Mouse (Mus musculus): ENCODE data around the gene Ackr3. TPM values are rescaled to one million over a fixed set of nuclear protein-coding genes. Genes with fewer than 3 reads are reported as not detected.

Gene Ackr3
- polyA plus RNA-seq, 1 experiment from 2014 or later = 8.9 TPM

DNA sequence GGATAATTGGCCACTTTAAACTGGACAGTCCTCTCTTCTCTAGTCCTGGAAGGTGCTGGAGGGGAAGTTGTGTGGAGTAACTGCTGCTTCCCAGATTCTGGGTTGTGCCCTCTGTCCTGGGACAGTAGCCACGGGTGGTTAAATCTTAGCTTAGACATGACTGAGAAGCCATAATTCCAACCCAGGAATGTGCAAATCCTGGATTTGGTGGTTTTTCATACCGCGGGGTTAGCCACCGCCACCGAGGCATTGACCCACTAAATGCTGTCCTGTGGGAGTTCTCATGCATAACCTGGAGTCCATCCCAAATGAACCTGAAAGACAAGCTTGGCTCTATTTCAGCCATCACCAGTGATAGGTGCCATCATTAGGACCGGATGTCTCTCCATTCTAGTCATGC, 8.6 kb downstream of the Ackr3 start:
- TF ChIP-seq CTCF (IDR thresholded peaks at IDR 0.05; ENCODE audit: low read depth) = no peak
- H3K4me1 ChIP-seq (replicated peaks; ENCODE audit: control insufficient read depth, insufficient read depth, low read length) = no peaks in the 10 kb centered on the region; the same call in 1 of the 2 replicates

DNA sequence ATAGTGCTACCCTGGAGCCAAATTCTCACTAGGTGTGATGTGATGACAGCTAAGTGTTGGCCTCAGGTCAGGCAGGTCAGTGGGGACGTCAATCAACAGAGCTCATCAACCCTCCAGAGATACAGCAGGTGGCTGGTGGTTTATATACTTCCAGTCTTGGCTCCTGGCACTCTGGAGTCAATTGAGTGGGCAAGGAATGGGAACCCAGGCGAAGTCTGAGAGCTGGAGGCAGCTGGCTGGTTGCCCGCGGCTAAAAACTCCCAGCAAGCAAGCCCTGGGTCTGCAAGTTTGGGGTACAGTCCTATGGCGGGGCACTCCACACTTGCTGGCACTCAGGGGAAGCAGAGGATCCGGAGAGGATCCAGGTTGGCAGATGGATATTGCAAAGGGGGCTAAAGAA, 9.1 kb downstream of the Ackr3 start:
- TF ChIP-seq CTCF (IDR thresholded peaks at IDR 0.05; ENCODE audit: low read depth) = no peak
- H3K4me3 ChIP-seq (ENCODE audit: low read depth, low read length) = no peak overlapping the region
- no peak overlapping the region for H3K27ac ChIP-seq (ENCODE audit: low read depth, low read length)
- peaks cover 7% of the 10 kb centered on the region; the same call in 1 of the 2 replicates for H3K36me3 ChIP-seq (ENCODE audit: control insufficient read depth, insufficient read depth)
- no peak overlapping the region for H3K9ac ChIP-seq (ENCODE audit: low read depth, low read length)
- no peaks in the 10 kb centered on the region for H3K9me3 ChIP-seq (ENCODE audit: control insufficient read depth)
- no peak overlapping the region for H3K4me2 ChIP-seq (replicated peaks; ENCODE audit: low read depth)
- 92% methylated on average over 6 of the region's 6 CpGs for WGBS
- ATAC-seq = no peak
- H3K4me1 ChIP-seq (replicated peaks; ENCODE audit: control insufficient read depth, insufficient read depth, low read length) = no peaks in the 10 kb centered on the region; the same call in 1 of the 2 replicates
- no peaks in the 10 kb centered on the region for H3K27me3 ChIP-seq (replicated peaks; ENCODE audit: control insufficient read depth, insufficient read depth, low read length)

More for the DNA sequence above, 8.6 kb downstream of the Ackr3 start:
- Histone ChIP-seq H3K9me3 (ENCODE audit: control insufficient read depth) (no peaks in the 10 kb centered on the region), H3K27ac (ENCODE audit: low read depth, low read length) (no peak overlapping the region), H3K4me2 (replicated peaks; ENCODE audit: low read depth) (no peak overlapping the region), H3K9ac (ENCODE audit: low read depth, low read length) (no peak overlapping the region), H3K36me3 (ENCODE audit: control insufficient read depth, insufficient read depth) (peaks cover 7% of the 10 kb centered on the region; the same call in 1 of the 2 replicates), H3K4me3 (ENCODE audit: low read depth, low read length) (no peak overlapping the region), H3K27me3 (replicated peaks; ENCODE audit: control insufficient read depth, insufficient read depth, low read length) (no peaks in the 10 kb centered on the region)
- no peak for ATAC-seq
- 94% methylated on average over 6 of the region's 6 CpGs for WGBS

DNA sequence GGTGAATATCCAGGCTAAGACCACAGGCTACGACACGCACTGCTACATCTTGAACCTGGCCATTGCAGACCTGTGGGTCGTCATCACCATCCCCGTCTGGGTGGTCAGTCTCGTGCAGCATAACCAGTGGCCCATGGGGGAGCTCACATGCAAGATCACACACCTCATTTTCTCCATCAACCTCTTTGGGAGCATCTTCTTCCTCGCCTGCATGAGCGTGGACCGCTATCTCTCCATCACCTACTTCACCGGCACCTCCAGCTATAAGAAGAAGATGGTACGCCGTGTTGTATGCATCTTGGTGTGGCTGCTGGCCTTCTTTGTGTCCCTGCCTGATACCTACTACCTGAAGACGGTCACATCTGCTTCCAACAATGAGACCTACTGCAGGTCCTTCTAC, 10.2 kb downstream of the Ackr3 start:
- peaks cover 7% of the 10 kb centered on the region; the same call in 1 of the 2 replicates for H3K36me3 ChIP-seq (ENCODE audit: control insufficient read depth, insufficient read depth)

DNA sequence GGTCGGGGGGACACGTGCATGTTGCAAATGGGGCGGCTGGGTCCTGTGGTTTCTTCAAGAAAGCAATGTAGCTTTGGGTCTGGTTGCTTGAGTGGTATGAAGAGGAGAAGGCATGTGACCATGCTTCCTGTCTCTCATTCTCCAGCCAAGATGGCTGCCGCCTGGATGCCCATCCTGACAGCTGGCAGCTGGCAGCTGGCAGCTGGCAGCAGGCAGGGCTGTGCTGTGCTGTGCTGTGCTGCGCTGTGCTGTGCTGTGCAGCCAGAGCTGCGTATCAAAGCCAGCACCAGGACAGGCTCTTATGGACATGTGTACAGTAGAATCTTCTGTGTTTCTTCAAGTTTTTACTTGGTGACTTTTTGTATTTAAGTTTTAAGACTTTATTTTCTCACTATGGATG, 11.1 kb downstream of the Ackr3 start:
- no peak overlapping the region for H3K4me2 ChIP-seq (replicated peaks; ENCODE audit: low read depth)
- peaks cover 7% of the 10 kb centered on the region; the same call in 1 of the 2 replicates for H3K36me3 ChIP-seq (ENCODE audit: control insufficient read depth, insufficient read depth)
- no peaks in the 10 kb centered on the region for H3K27me3 ChIP-seq (replicated peaks; ENCODE audit: control insufficient read depth, insufficient read depth, low read length)
- no peak overlapping the region for H3K4me3 ChIP-seq (ENCODE audit: low read depth, low read length)
- WGBS = 92% methylated on average over 6 of the region's 6 CpGs
- TF ChIP-seq CTCF (IDR thresholded peaks at IDR 0.05; ENCODE audit: low read depth) = no peak
- no peaks in the 10 kb centered on the region for H3K4me1 ChIP-seq (replicated peaks; ENCODE audit: control insufficient read depth, insufficient read depth, low read length)
- no peak overlapping the region for H3K9ac ChIP-seq (ENCODE audit: low read depth, low read length)
- H3K27ac ChIP-seq (ENCODE audit: low read depth, low read length) = no peak overlapping the region
- H3K9me3 ChIP-seq (ENCODE audit: control insufficient read depth) = no peaks in the 10 kb centered on the region
- no peak for ATAC-seq

More for the DNA sequence above, 10.2 kb downstream of the Ackr3 start:
- Histone ChIP-seq H3K9ac (ENCODE audit: low read depth, low read length) (no peak overlapping the region), H3K27ac (ENCODE audit: low read depth, low read length) (no peak overlapping the region; the same call in 1 of the 2 replicates), H3K4me2 (replicated peaks; ENCODE audit: low read depth) (no peak overlapping the region), H3K9me3 (ENCODE audit: control insufficient read depth) (no peaks in the 10 kb centered on the region), H3K4me3 (ENCODE audit: low read depth, low read length) (no peak overlapping the region), H3K27me3 (replicated peaks; ENCODE audit: control insufficient read depth, insufficient read depth, low read length) (no peaks in the 10 kb centered on the region), H3K4me1 (replicated peaks; ENCODE audit: control insufficient read depth, insufficient read depth, low read length) (no peaks in the 10 kb centered on the region; the same call in 1 of the 2 replicates)
- 97% methylated on average over 12 of the region's 12 CpGs for WGBS
- ATAC-seq = no peak
- no peak for TF ChIP-seq CTCF (IDR thresholded peaks at IDR 0.05; ENCODE audit: low read depth)

DNA sequence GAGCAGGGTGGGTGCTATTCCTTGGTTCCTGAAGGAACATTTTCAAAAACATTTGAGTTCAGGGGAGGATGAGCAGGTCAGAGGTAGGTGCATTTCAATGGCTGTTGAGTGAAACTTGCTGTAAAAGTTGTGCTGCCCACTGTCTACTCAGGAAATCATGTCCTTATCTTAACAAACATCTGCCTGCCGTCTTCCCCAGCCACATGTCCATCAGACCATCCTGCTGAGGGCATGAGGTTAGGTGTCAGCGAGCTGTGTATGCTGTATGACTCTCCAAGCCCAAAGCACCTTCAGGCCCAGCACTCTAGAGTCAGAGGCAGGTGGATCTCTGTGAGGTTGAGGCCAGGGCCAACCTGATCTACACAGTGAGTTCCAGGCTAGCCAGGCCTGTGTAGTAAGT, 12.1 kb downstream of the Ackr3 start:
- H3K4me1 ChIP-seq (replicated peaks; ENCODE audit: control insufficient read depth, insufficient read depth, low read length) = no peaks in the 10 kb centered on the region
- H3K4me2 ChIP-seq (replicated peaks; ENCODE audit: low read depth) = no peak overlapping the region
- H3K4me3 ChIP-seq (ENCODE audit: low read depth, low read length) = no peak overlapping the region
- ATAC-seq = no peak
- no peak overlapping the region for H3K9ac ChIP-seq (ENCODE audit: low read depth, low read length)
- no peaks in the 10 kb centered on the region for H3K27me3 ChIP-seq (replicated peaks; ENCODE audit: control insufficient read depth, insufficient read depth, low read length)
- no peaks in the 10 kb centered on the region for H3K9me3 ChIP-seq (ENCODE audit: control insufficient read depth)
- H3K27ac ChIP-seq (ENCODE audit: low read depth, low read length) = no peak overlapping the region
- 46% methylated on average over 2 of the region's 2 CpGs for whole genome bisulfite sequencing
- TF ChIP-seq CTCF (IDR thresholded peaks at IDR 0.05; ENCODE audit: low read depth) = no peak
- H3K36me3 ChIP-seq (ENCODE audit: control insufficient read depth, insufficient read depth) = peaks cover 7% of the 10 kb centered on the region; the same call in 1 of the 2 replicates

DNA sequence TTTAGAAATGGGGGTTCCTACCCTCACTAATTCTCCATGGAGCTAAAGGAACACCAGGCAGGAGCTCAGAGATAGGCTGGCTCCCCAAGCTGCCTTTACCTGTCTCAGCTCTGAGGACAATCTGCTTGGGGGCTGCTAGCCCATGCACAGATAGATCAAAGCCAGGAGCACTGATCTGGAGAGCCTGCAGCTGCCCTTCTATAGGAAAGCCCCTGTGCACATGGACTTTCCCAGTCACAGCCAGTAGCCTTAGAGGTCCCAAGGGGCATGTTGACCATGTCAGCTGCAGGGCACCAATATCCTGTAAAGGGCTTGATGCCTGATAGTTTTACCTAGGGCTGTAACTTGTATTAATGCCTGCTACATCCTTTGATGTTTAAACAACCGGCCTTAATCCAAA, 12.6 kb downstream of the Ackr3 start:
- Histone ChIP-seq H3K9me3 (ENCODE audit: control insufficient read depth) (no peaks in the 10 kb centered on the region), H3K27me3 (replicated peaks; ENCODE audit: control insufficient read depth, insufficient read depth, low read length) (no peaks in the 10 kb centered on the region), H3K4me2 (replicated peaks; ENCODE audit: low read depth) (no peak overlapping the region), H3K4me1 (replicated peaks; ENCODE audit: control insufficient read depth, insufficient read depth, low read length) (no peaks in the 10 kb centered on the region), H3K27ac (ENCODE audit: low read depth, low read length) (no peak overlapping the region), H3K36me3 (ENCODE audit: control insufficient read depth, insufficient read depth) (peaks cover 7% of the 10 kb centered on the region; the same call in 1 of the 2 replicates), H3K9ac (ENCODE audit: low read depth, low read length) (no peak overlapping the region), H3K4me3 (ENCODE audit: low read depth, low read length) (no peak overlapping the region)
- no peak for ATAC-seq
- no peak for TF ChIP-seq CTCF (IDR thresholded peaks at IDR 0.05; ENCODE audit: low read depth)
- WGBS = 44% methylated on average over 1 of the region's 1 CpGs

DNA sequence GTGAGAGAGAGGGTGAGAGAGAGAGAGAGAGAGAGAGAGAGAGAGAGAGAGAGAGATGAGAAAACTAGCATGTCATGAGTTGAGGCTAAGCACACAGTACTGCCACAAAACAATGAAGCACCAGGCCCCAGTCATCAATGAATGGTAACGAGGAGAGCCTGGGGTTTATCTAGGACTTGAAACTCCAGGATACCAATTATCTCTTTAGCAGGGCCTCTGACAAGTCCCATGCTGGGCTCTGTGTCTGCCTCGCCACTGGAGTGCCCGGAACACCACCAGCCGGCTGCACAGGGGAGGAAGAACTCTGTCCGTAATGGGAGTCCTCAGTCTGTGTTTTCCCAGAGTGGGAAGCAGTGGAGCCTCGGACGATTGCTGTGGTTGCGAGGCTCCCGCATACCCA, 16.5 kb downstream of the Ackr3 start:
- no peak overlapping the region for H3K9ac ChIP-seq (ENCODE audit: low read depth, low read length)
- no peaks in the 10 kb centered on the region for H3K9me3 ChIP-seq (ENCODE audit: control insufficient read depth)
- no peaks in the 10 kb centered on the region for H3K4me1 ChIP-seq (replicated peaks; ENCODE audit: control insufficient read depth, insufficient read depth, low read length)
- WGBS = 52% methylated on average over 9 of the region's 9 CpGs
- ATAC-seq = no peak
- H3K36me3 ChIP-seq (ENCODE audit: control insufficient read depth, insufficient read depth) = no peaks in the 10 kb centered on the region; the same call in 1 of the 2 replicates
- H3K4me2 ChIP-seq (replicated peaks; ENCODE audit: low read depth) = no peak overlapping the region
- H3K4me3 ChIP-seq (ENCODE audit: low read depth, low read length) = no peak overlapping the region
- H3K27ac ChIP-seq (ENCODE audit: low read depth, low read length) = no peak overlapping the region
- no peak for TF ChIP-seq CTCF (IDR thresholded peaks at IDR 0.05; ENCODE audit: low read depth)
- no peaks in the 10 kb centered on the region for H3K27me3 ChIP-seq (replicated peaks; ENCODE audit: control insufficient read depth, insufficient read depth, low read length)

Data from intestine, postnatal 0 days (tissue).